Mouse (Mus musculus) heart, embryonic 11.5 days (tissue): ENCODE data around the gene Tcam1. TPM values are rescaled to one million over a fixed set of nuclear protein-coding genes. Genes with fewer than 3 reads are reported as not detected.
"Not testable (repeated sequence)": the region's sequence is repeated elsewhere in the genome, so short reads cannot be mapped to it uniquely, and the experiment has no call there.

ENCODE experiments used
- ATAC-seq: fragments of 200-750 bp; cut with Nextera tagmentation; replicated peaks from 2 replicates; pipeline ENCODE4 v1.8.0; 2017; ENCODE audit warnings: moderate library complexity; ENCODE audit not compliant: insufficient number of reproducible peaks, low FRiP score, low TSS enrichment
- H3K27ac ChIP-seq: fragments of 300-500 bp; sonication (generic); 2 replicates; pipeline ENCODE4 v1.5.1; 2014; ENCODE audit warnings: mild to moderate bottlenecking, low read depth, low read length
- H3K27me3 ChIP-seq: fragments of 300-500 bp; sonication (generic); 2 replicates; pipeline ENCODE4 v1.6.1; 2014; ENCODE audit warnings: mild to moderate bottlenecking, low read length, mixed read lengths; ENCODE audit not compliant: control insufficient read depth, insufficient read depth
- H3K36me3 ChIP-seq: fragments of 300-500 bp; sonication (generic); 2 replicates; pipeline ENCODE4 v1.6.1; 2014; ENCODE audit warnings: mild to moderate bottlenecking, low read length, moderate library complexity, mixed read lengths; ENCODE audit not compliant: control insufficient read depth, insufficient read depth
- H3K4me1 ChIP-seq: fragments of 300-500 bp; sonication (generic); 2 replicates; pipeline ENCODE4 v1.6.1; 2014; ENCODE audit warnings: low read length; ENCODE audit not compliant: control insufficient read depth, insufficient read depth
- H3K4me2 ChIP-seq: fragments of 300-500 bp; sonication (generic); 2 replicates; pipeline ENCODE4 v1.6.1; 2014; ENCODE audit warnings: mild to moderate bottlenecking, moderate library complexity
- H3K4me3 ChIP-seq: fragments of 300-500 bp; sonication (generic); 2 replicates; pipeline ENCODE4 v1.5.1; 2014; ENCODE audit warnings: low read depth, low read length
- H3K9ac ChIP-seq: fragments of 300-500 bp; sonication (generic); 2 replicates; pipeline ENCODE4 v1.6.1; 2014; ENCODE audit warnings: mild to moderate bottlenecking, low read depth, low read length, moderate library complexity
- H3K9me3 ChIP-seq: fragments of 300-500 bp; sonication (generic); replicated peaks from 2 replicates; pipeline ENCODE4 v1.6.1; 2016; ENCODE audit warnings: low read length; ENCODE audit not compliant: control insufficient read depth
- WGBS: fragments of 180-500 bp; shearing (Covaris S2); extraction: QIAGEN DNeasy Blood & Tissue Kit; methylation state at CpG from one replicate; pipeline ENCODE4 v1.1.7; 2014; ENCODE audit not compliant: insufficient replicate concordance; 5-methylcytosine and 5-hydroxymethylcytosine counted together
- polyA plus RNA-seq: library from polyadenylated mRNA; unstranded; fragments of >200 nt; fragmentation: Nextera tagmentation; extraction: Ambion mirVana; gene quantifications from 2 replicates; pipeline ENCODE4 v1.2.1, GENCODE M21; 2014

Tcam1 gene
- polyA plus RNA-seq: 0.13 and 0.15 TPM in 2 replicates

GRCm38 (mm10) chr11:106276454-106276853 is at the start of gene Tcam1:
Tcam1 (plus strand) TSS chr11:106276672.
- Histone ChIP-seq H3K4me3 (no peak within 1 kb of the TSS), H3K27ac (no peak within 1 kb of the TSS), H3K4me2 (peak within 1 kb of the TSS; percentile 17), H3K27me3 (no peaks in the 10 kb centered on the region), H3K9ac (no peak within 1 kb of the TSS), H3K36me3 (no peaks in the 10 kb centered on the region), H3K9me3 (no peaks in the 10 kb centered on the region), H3K4me1 (peaks cover 10% of the 10 kb centered on the region)
- ATAC-seq: 0 out of 2 replicates have a peak, but pooled peaks have one; percentile 31
- 6% methylated on average over 25 of the region's 25 CpGs for WGBS

- H3K4me2 ChIP-seq, H3K9ac ChIP-seq, H3K4me1 ChIP-seq, H3K4me3 ChIP-seq, H3K9me3 ChIP-seq, H3K27ac ChIP-seq, ATAC-seq, H3K27me3 ChIP-seq: not testable (repeated sequence)
- 80% methylated on average over 8 of the region's 8 CpGs for WGBS
- peaks cover 27% of the 10 kb centered on the region for H3K36me3 ChIP-seq
Observed at GRCm38 (mm10) chr11:106233978-106234377, 42.5 kb upstream of the Tcam1 start.

DNA sequence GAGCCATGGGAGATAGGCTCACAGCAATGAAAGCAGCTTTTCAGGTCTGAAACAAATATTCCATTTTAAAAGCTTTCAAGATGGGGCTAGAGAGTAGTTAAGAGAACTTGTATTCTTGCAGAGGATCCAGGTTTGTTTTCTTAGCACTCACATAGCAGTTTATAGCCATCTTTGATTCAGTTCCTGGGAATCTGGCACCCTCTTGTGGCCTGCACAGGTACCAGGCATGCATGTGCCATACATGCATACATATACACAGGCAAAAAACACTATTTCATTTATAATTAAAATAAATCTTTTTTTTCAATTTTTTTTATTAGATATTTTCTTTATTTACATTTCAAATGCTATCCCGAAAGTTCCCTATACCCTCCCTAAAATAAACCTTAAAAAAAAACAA is 29.6 kb upstream of the Tcam1 start:
- Histone ChIP-seq H3K9me3 (no peaks in the 10 kb centered on the region), H3K9ac (no peak overlapping the region), H3K4me2 (no peak overlapping the region), H3K36me3 (peaks cover 72% of the 10 kb centered on the region), H3K27ac (no peak overlapping the region), H3K4me1 (no peaks in the 10 kb centered on the region), H3K4me3 (no peak overlapping the region), H3K27me3 (no peaks in the 10 kb centered on the region)
- no peak for ATAC-seq
- 88% methylated on average over 1 of the region's 1 CpGs for WGBS

GRCm38 (mm10) chr11:106249326-106249725 is 27.1 kb upstream of the Tcam1 start:
- no peak overlapping the region for H3K4me2 ChIP-seq
- 85% methylated on average over 7 of the region's 7 CpGs for WGBS

GRCm38 (mm10) chr11:106254767-106255166 is 21.7 kb upstream of the Tcam1 start:
- Histone ChIP-seq H3K36me3 (peaks cover 41% of the 10 kb centered on the region), H3K27ac (no peak overlapping the region), H3K4me2 (peak overlapping the region; percentile 91), H3K9me3 (no peaks in the 10 kb centered on the region), H3K9ac (peak overlapping the region; percentile 89), H3K4me1 (peaks cover 18% of the 10 kb centered on the region), H3K27me3 (no peaks in the 10 kb centered on the region), H3K4me3 (peak overlapping the region; percentile 77)
- 20% methylated on average over 2 of the region's 2 CpGs for WGBS
- no peak for ATAC-seq

More at GRCm38 (mm10) chr11:106249326-106249725, 27.1 kb upstream of the Tcam1 start:
- no peaks in the 10 kb centered on the region for H3K9me3 ChIP-seq
- H3K27me3 ChIP-seq: no peaks in the 10 kb centered on the region
- peaks cover 73% of the 10 kb centered on the region for H3K36me3 ChIP-seq
- H3K4me1 ChIP-seq: no peaks in the 10 kb centered on the region
- H3K9ac ChIP-seq: no peak overlapping the region
- no peak overlapping the region for H3K27ac ChIP-seq
- no peak for ATAC-seq
- no peak overlapping the region for H3K4me3 ChIP-seq

- peak overlapping the region; percentile 91 for H3K4me2 ChIP-seq
- peak overlapping the region; percentile 89 for H3K9ac ChIP-seq
- no peak for ATAC-seq
- no peaks in the 10 kb centered on the region for H3K27me3 ChIP-seq
- H3K27ac ChIP-seq: no peak overlapping the region
- 2% methylated on average over 22 of the region's 22 CpGs for WGBS
- H3K36me3 ChIP-seq: peaks cover 38% of the 10 kb centered on the region
- peaks cover 18% of the 10 kb centered on the region for H3K4me1 ChIP-seq
- H3K9me3 ChIP-seq: no peaks in the 10 kb centered on the region
- peak overlapping the region; percentile 77 for H3K4me3 ChIP-seq
Observed at GRCm38 (mm10) chr11:106255174-106255573, 21.3 kb upstream of the Tcam1 start.

DNA sequence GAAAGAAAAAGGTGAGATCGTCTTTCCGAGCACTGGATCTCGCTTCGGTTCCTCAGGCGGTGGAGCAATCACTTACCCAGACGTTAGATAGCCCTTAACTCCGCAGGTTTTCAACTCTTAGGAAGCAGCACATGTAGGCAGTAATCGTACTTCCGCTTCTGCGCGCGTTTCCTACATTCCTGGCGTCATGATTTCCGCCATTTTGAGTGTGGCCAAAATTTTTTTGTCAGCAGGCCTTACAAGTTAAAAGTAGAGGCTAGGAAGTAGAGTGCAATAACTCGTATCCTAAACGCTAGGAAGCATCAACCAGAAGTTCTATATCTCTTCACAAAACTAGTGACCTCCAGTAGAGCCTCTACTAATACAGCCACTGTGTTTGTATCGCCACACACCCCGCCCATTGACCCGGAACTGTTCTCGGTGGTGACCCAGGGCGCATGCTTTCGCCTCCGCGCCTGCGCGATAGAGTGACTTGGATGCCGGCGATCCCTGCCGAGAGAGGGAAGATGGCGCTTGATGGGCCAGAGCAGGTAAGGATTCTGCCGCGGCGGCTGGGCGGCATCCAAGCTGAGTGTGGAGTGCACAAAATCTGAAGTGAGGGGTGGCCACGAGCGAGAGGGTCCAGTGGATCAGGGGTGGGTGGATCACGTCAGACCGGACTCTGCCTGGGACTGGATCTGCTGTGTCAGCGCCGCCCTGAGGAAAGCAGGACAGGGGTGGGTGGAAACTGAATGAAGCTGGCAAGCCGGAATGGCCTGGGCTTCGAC is 20.6 kb upstream of the Tcam1 start, which contains the start of the genes Ftsj3 and Psmc5:
Gene Ftsj3, minus strand, starts transcription at position 395 of the 767 bp plus-strand sequence.
Gene Psmc5, plus strand, starts transcription at position 470 of the 767 bp plus-strand sequence.
- H3K36me3 ChIP-seq: peaks cover 33% of the 10 kb centered on the region
- peak; percentile 92 for ATAC-seq

DNA sequence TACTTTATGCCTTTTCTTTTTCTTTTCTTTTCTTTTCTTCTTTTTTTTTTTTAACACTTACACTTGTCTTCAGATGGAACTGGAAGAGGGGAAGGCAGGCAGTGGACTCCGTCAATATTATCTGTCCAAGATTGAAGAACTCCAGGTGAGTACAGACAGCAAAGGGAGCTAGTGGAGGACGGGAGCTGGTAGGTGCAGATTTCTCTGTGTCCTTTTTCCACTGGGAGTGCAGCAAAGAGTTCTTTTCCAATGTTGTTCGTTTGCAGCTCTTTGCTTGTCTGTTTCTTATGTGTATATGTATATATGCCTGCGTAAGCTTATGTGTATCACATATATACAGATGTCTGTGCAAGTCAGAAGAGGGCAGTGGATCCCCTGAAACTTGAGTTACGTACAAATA is 19.7 kb upstream of the Tcam1 start:
- Histone ChIP-seq H3K9ac (peak overlapping the region; percentile 89), H3K4me1 (peaks cover 18% of the 10 kb centered on the region), H3K27me3 (no peaks in the 10 kb centered on the region), H3K4me3 (peak overlapping the region; percentile 77), H3K36me3 (peaks cover 37% of the 10 kb centered on the region), H3K4me2 (peak overlapping the region; percentile 91), H3K27ac (peak overlapping the region; percentile 70; the same call in 1 of the 2 replicates), H3K9me3 (no peaks in the 10 kb centered on the region)
- WGBS: 53% methylated on average over 5 of the region's 5 CpGs
- no peak for ATAC-seq

More for the DNA sequence above, 20.6 kb upstream of the Tcam1 start, which contains the start of the genes Ftsj3 and Psmc5:
- H3K9me3 ChIP-seq: no peaks in the 10 kb centered on the region
- H3K9ac ChIP-seq: peak within 1 kb of the TSS; percentile 89
- no peaks in the 10 kb centered on the region for H3K27me3 ChIP-seq
- H3K4me2 ChIP-seq: peak within 1 kb of the TSS; percentile 91
- H3K4me3 ChIP-seq: peak within 1 kb of the TSS; percentile 77
- peaks cover 18% of the 10 kb centered on the region for H3K4me1 ChIP-seq
- under 1% methylated on average over 42 of the region's 42 CpGs for WGBS
- H3K27ac ChIP-seq: peak within 1 kb of the TSS; percentile 70
